Mouse (Mus musculus): ENCODE data around the gene Cox15. TPM values are rescaled to one million over a fixed set of nuclear protein-coding genes. Genes with fewer than 3 reads are reported as not detected.
A peak's percentile ranks its signal among the peaks of the same experiment; 100 is the strongest.

Cox15 gene
- polyA plus RNA-seq, 1 experiment from 2014 or later, result 12.7 TPM

GRCm38 (mm10) chr19:43697666-43698370, 55.0 kb downstream of the Cox15 start:
- Histone ChIP-seq H3K27me3 (no peaks in the 10 kb centered on the region), H3K27ac (no peak overlapping the region), H3K4me3 (replicated peaks) (no peak overlapping the region), H3K9me3 (0 out of 2 replicates have a peak, but pooled peaks cover 3% of the 10 kb centered on the region), H3K4me1 (replicated peaks) (peaks cover 4% of the 10 kb centered on the region; the same call in 1 of the 2 replicates), H3K9ac (replicated peaks) (no peak overlapping the region), H3K4me2 (replicated peaks) (no peak overlapping the region), H3K36me3 (peaks cover 18% of the 10 kb centered on the region)
- ATAC-seq, result no peak
- 93% methylated on average over 5 of the region's 5 CpGs for WGBS

- Histone ChIP-seq H3K36me3 (peaks cover 8% of the 10 kb centered on the region), H3K4me3 (replicated peaks) (no peak overlapping the region), H3K27ac (no peak overlapping the region), H3K4me1 (replicated peaks) (peaks cover 15% of the 10 kb centered on the region), H3K9me3 (no peaks in the 10 kb centered on the region), H3K4me2 (replicated peaks) (no peak overlapping the region), H3K27me3 (no peaks in the 10 kb centered on the region), H3K9ac (replicated peaks) (no peak overlapping the region)
- WGBS, result 48% methylated on average over 10 of the region's 10 CpGs
- no peak for ATAC-seq
Measured at GRCm38 (mm10) chr19:43695514-43695964, 57.3 kb downstream of the Cox15 start.

GRCm38 (mm10) chr19:43692815-43693214, 60.0 kb downstream of the Cox15 start:
- Histone ChIP-seq H3K27ac (no peak overlapping the region), H3K36me3 (0 out of 2 replicates have a peak, but pooled peaks cover 3% of the 10 kb centered on the region), H3K9me3 (no peaks in the 10 kb centered on the region), H3K27me3 (no peaks in the 10 kb centered on the region), H3K4me3 (replicated peaks) (no peak overlapping the region), H3K4me1 (replicated peaks) (peaks cover 26% of the 10 kb centered on the region), H3K9ac (replicated peaks) (no peak overlapping the region; the same call in 1 of the 2 replicates), H3K4me2 (replicated peaks) (0 out of 2 replicates have a peak overlapping the region, but pooled peaks have one; percentile 11)
- 47% methylated on average over 14 of the region's 14 CpGs for WGBS
- no peak for ATAC-seq

- under 1% methylated on average over 60 of the region's 60 CpGs for WGBS
- Histone ChIP-seq H3K9ac (replicated peaks) (peak within 1 kb of the TSS; percentile 84), H3K27me3 (no peaks in the 10 kb centered on the region), H3K27ac (peak within 1 kb of the TSS; percentile 77), H3K36me3 (0 out of 2 replicates have a peak, but pooled peaks cover 3% of the 10 kb centered on the region), H3K4me2 (replicated peaks) (peak within 1 kb of the TSS; percentile 73), H3K4me3 (replicated peaks) (peak within 1 kb of the TSS; percentile 81), H3K4me1 (replicated peaks) (peaks cover 23% of the 10 kb centered on the region), H3K9me3 (no peaks in the 10 kb centered on the region)
- peak; percentile 99 for ATAC-seq
Measured at GRCm38 (mm10) chr19:43689419-43690246, 63.2 kb downstream of the Cox15 start, which contains the start of gene Entpd7. Gene Entpd7 (plus strand): TSS chr19:43689672.

Other genes with a start within 250 kb of the Cox15 start
- 67.3 and 73.2 TPM in 2 replicates for gene Got1, start 228.4 kb downstream of the Cox15 start, polyA plus RNA-seq (2015; fragmentation: Nextera tagmentation; extraction: Ambion mirVana)
- gene Nkx2-3, start 140.7 kb downstream of the Cox15 start, polyA plus RNA-seq (2015; fragmentation: Nextera tagmentation; extraction: Ambion mirVana), result 0.85 and 1.0 TPM in 2 replicates
- 10.8 and 14.4 TPM in 2 replicates for gene Slc25a28, start 78.1 kb downstream of the Cox15 start, polyA plus RNA-seq (2015; fragmentation: Nextera tagmentation; extraction: Ambion mirVana)
- gene Entpd7, start 63.3 kb downstream of the Cox15 start, polyA plus RNA-seq (2015; fragmentation: Nextera tagmentation; extraction: Ambion mirVana), result 9.1 and 9.9 TPM in 2 replicates
- 8.4 and 9.8 TPM in 2 replicates for gene Cutc, start within 50 bp of the Cox15 start, polyA plus RNA-seq (2015; fragmentation: Nextera tagmentation; extraction: Ambion mirVana)
- 0.03 TPM in 2 replicates for gene Abcc2, start 29.2 kb upstream of the Cox15 start, polyA plus RNA-seq (2015; fragmentation: Nextera tagmentation; extraction: Ambion mirVana)
- gene Dnmbp, start 187.2 kb upstream of the Cox15 start, polyA plus RNA-seq (2015; fragmentation: Nextera tagmentation; extraction: Ambion mirVana), result 9.8 and 10.8 TPM in 2 replicates
- gene Cpn1, start 233.6 kb upstream of the Cox15 start, polyA plus RNA-seq (2015; fragmentation: Nextera tagmentation; extraction: Ambion mirVana), result 0.16 and 0.24 TPM in 2 replicates

Measured in midbrain, embryonic 13.5 days (tissue).